Mouse (Mus musculus) E14TG2a.4 (cell line): Measurements from ENCODE around the gene Jpt1.

ENCODE experiments used
- CTCF ChIP-seq: conservative IDR thresholded peaks from 2 replicates; pipeline ENCODE4 v1.5.1; 2014; ENCODE audit warnings: low read length
- NANOG ChIP-seq: IDR thresholded peaks from 2 replicates; pipeline ENCODE4 v1.6.1; 2014; ENCODE audit warnings: borderline replicate concordance, low read length, mixed read lengths

DNA sequence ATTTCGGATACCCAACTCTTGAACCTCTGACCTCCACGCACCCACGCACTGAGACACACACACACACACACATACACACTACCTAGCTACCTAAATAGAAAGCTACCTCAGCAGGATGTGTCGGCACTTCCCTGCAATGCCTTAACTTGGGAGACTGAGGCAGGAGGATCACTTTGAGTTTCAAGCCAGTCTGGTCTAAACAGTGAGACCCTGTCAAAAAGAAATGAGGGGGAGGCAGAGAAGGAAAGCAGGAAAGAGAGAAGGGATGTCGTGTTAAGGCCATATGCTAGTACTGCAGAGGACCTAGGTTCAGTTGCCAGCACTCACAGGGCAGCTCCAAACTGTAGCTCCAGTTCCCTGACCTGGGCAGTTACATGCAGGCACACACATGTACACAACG lies 834 bp upstream of the Jpt1 start:
- no peak for TF ChIP-seq CTCF
- no peak for TF ChIP-seq NANOG
